Mouse (Mus musculus) MEL (cell line): ENCODE results near the gene Prdm16. TPM values are rescaled to one million over a fixed set of nuclear protein-coding genes. Genes with fewer than 3 reads are reported as not detected.

Experiments used
- DNase-seq: peaks from one replicate; pipeline ENCODE4 v3.0.0; 2011; ENCODE audit warnings: low read depth, low spot score
- H3K27ac ChIP-seq: 2 replicates; pipeline ENCODE4 v1.5.1; 2012; ENCODE audit warnings: low read depth, mild to moderate bottlenecking, control low read depth, low read length, moderate library complexity; ENCODE audit not compliant: control insufficient read depth
- H3K27me3 ChIP-seq, 2 experiments: fragments of 150-350 bp in 1 of 2; sonication (generic) in 1 of 2; 2 replicates each; pipeline ENCODE4 v1.6.1; 2012; ENCODE audit warnings: low read length in 2 of 2, mild to moderate bottlenecking in 2 of 2, improper control_type of control experiment in 1 of 2, moderate library complexity in 1 of 2; ENCODE audit not compliant: insufficient read depth in 2 of 2, control insufficient read depth in 1 of 2
- H3K36me3 ChIP-seq, 2 experiments: 2 replicates each; pipeline ENCODE4 v1.6.1; 2012 to 2014; ENCODE audit warnings: low read length in 2 of 2, improper control_type of control experiment in 1 of 2, inconsistent platforms in 1 of 2, mild to moderate bottlenecking in 1 of 2; ENCODE audit not compliant: insufficient read depth in 2 of 2, control insufficient read depth in 1 of 2
- H3K4me1 ChIP-seq, 2 experiments: fragments of 150-350 bp in 1 of 2; sonication (generic) in 1 of 2; 2 replicates each; pipeline ENCODE4 v1.6.1; 2012; ENCODE audit warnings: low read length in 2 of 2, improper control_type of control experiment in 1 of 2, mild to moderate bottlenecking in 1 of 2; ENCODE audit not compliant: insufficient read depth in 2 of 2, control insufficient read depth in 1 of 2
- H3K4me3 ChIP-seq, 2 experiments: fragments of 150-350 bp in 1 of 2; sonication (generic) in 1 of 2; 2 replicates each; pipeline ENCODE4 v1.5.1; 2012; ENCODE audit warnings: low read depth in 2 of 2, low read length in 2 of 2, mild to moderate bottlenecking in 2 of 2, moderate library complexity in 2 of 2, control low read depth in 1 of 2, improper control_type of control experiment in 1 of 2; ENCODE audit not compliant: control insufficient read depth in 1 of 2, insufficient read depth in 1 of 2
- H3K79me2 ChIP-seq: 2 replicates; pipeline ENCODE4 v1.6.1; 2012; ENCODE audit warnings: mild to moderate bottlenecking, low read length, moderate library complexity; ENCODE audit not compliant: control insufficient read depth, poor library complexity, insufficient read depth
- H3K9ac ChIP-seq: 2 replicates; pipeline ENCODE4 v1.6.1; 2012; ENCODE audit warnings: low read depth, mild to moderate bottlenecking, control low read depth, low read length, moderate library complexity; ENCODE audit not compliant: control insufficient read depth, poor library complexity, severe bottlenecking
- H3K9me3 ChIP-seq: fragments of 150-350 bp; sonication (generic); replicated peaks from 2 replicates; pipeline ENCODE4 v1.6.1; 2012; ENCODE audit warnings: mild to moderate bottlenecking, low read length, improper control_type of control experiment, moderate library complexity; ENCODE audit not compliant: insufficient read depth
- E2F4 ChIP-seq: IDR thresholded peaks from 2 replicates; pipeline ENCODE4 v1.6.1; 2011; ENCODE audit warnings: low read depth, low read length, improper control_type of control experiment, borderline replicate concordance
- ELF1 ChIP-seq: IDR thresholded peaks from 2 replicates; pipeline ENCODE4 v1.6.1; 2014; ENCODE audit warnings: low read depth, mild to moderate bottlenecking, inconsistent platforms, low read length, improper control_type of control experiment, moderate library complexity
- EP300 ChIP-seq, 2 experiments: IDR thresholded peaks; 2 replicates each; pipeline ENCODE4 v1.6.1; 2011; ENCODE audit warnings: improper control_type of control experiment in 2 of 2, low read length in 2 of 2, low read depth in 1 of 2, mild to moderate bottlenecking in 1 of 2
- JUND ChIP-seq: IDR thresholded peaks from 2 replicates; pipeline ENCODE4 v1.6.1; 2011; ENCODE audit warnings: low read depth, mild to moderate bottlenecking, improper control_type of control experiment, low read length
- KAT2A ChIP-seq: conservative IDR thresholded peaks from 2 replicates; pipeline ENCODE4 v1.6.1; 2012; ENCODE audit warnings: low read depth, low read length, improper control_type of control experiment, inconsistent platforms
- MAFK ChIP-seq: IDR thresholded peaks from 2 replicates; pipeline ENCODE4 v1.6.1; 2011; ENCODE audit warnings: low read depth, mild to moderate bottlenecking, low read length, improper control_type of control experiment, borderline replicate concordance
- MAX ChIP-seq: IDR thresholded peaks from 2 replicates; pipeline ENCODE4 v1.6.1; 2011; ENCODE audit warnings: low read length, improper control_type of control experiment
- MAZ ChIP-seq: IDR thresholded peaks from 2 replicates; pipeline ENCODE4 v1.6.1; 2012; ENCODE audit warnings: low read depth, mild to moderate bottlenecking, inconsistent platforms, low read length, improper control_type of control experiment
- MEF2A ChIP-seq: IDR thresholded peaks from 2 replicates; pipeline ENCODE4 v1.6.1; 2014; ENCODE audit warnings: low read depth, mild to moderate bottlenecking, inconsistent platforms, low read length, improper control_type of control experiment; ENCODE audit not compliant: poor library complexity, insufficient replicate concordance, severe bottlenecking; ENCODE audit errors: extremely low read depth
- MXI1 ChIP-seq: IDR thresholded peaks from 2 replicates; pipeline ENCODE4 v1.6.1; 2011; ENCODE audit warnings: mild to moderate bottlenecking, low read depth, low read length, improper control_type of control experiment
- NELFE ChIP-seq: IDR thresholded peaks from 2 replicates; pipeline ENCODE4 v1.6.1; 2011; ENCODE audit warnings: low read depth, low read length, improper control_type of control experiment
- NRF1 ChIP-seq: IDR thresholded peaks from 2 replicates; pipeline ENCODE4 v1.6.1; 2014; ENCODE audit warnings: low read depth, mild to moderate bottlenecking, inconsistent platforms, low read length, improper control_type of control experiment, moderate library complexity; ENCODE audit not compliant: poor library complexity, insufficient read depth, severe bottlenecking
- POLR2A ChIP-seq, 2 experiments: IDR thresholded peaks; 2 replicates each; pipeline ENCODE4 v1.6.1; 2011 to 2012; ENCODE audit warnings: low read length in 2 of 2, mild to moderate bottlenecking in 2 of 2, control low read depth in 1 of 2, improper control_type of control experiment in 1 of 2, low read depth in 1 of 2, moderate library complexity in 1 of 2; ENCODE audit not compliant: control insufficient read depth in 1 of 2, insufficient read depth in 1 of 2, poor library complexity in 1 of 2
- POLR2AphosphoS5 ChIP-seq: IDR thresholded peaks from 2 replicates; pipeline ENCODE4 v1.6.1; 2012; ENCODE audit warnings: low read depth, borderline replicate concordance, mild to moderate bottlenecking, inconsistent platforms, low read length, moderate library complexity, mixed read lengths
- RAD21 ChIP-seq: IDR thresholded peaks from 2 replicates; pipeline ENCODE4 v1.6.1; 2011; ENCODE audit warnings: mild to moderate bottlenecking, low read depth, low read length, improper control_type of control experiment
- RCOR1 ChIP-seq: IDR thresholded peaks from 2 replicates; pipeline ENCODE4 v1.6.1; 2012; ENCODE audit warnings: low read depth, mild to moderate bottlenecking, inconsistent platforms, low read length, improper control_type of control experiment
- SMC3 ChIP-seq: IDR thresholded peaks from 2 replicates; pipeline ENCODE4 v1.6.1; 2011; ENCODE audit warnings: low read depth, low read length, improper control_type of control experiment
- TCF12 ChIP-seq: IDR thresholded peaks from 2 replicates; pipeline ENCODE4 v1.6.1; 2014; ENCODE audit warnings: low read depth, mild to moderate bottlenecking, inconsistent platforms, low read length, improper control_type of control experiment, moderate library complexity
- UBTF ChIP-seq: IDR thresholded peaks from 2 replicates; pipeline ENCODE4 v1.6.1; 2012; ENCODE audit warnings: low read depth, mild to moderate bottlenecking, inconsistent platforms, low read length, improper control_type of control experiment, moderate library complexity, borderline replicate concordance; ENCODE audit not compliant: insufficient read depth
- USF2 ChIP-seq, 2 experiments: IDR thresholded peaks; 2 replicates each; pipeline ENCODE4 v1.6.1; 2011 to 2012; ENCODE audit warnings: improper control_type of control experiment in 2 of 2, low read length in 2 of 2, borderline replicate concordance in 1 of 2, inconsistent platforms in 1 of 2, low read depth in 1 of 2, mild to moderate bottlenecking in 1 of 2; ENCODE audit not compliant: insufficient read depth in 1 of 2
- ZC3H11A ChIP-seq: IDR thresholded peaks from 2 replicates; pipeline ENCODE4 v1.6.1; 2012; ENCODE audit warnings: low read depth, mild to moderate bottlenecking, inconsistent platforms, low read length, improper control_type of control experiment
- polyA plus RNA-seq, 2 experiments: library from polyadenylated mRNA; stranded (reverse) in 1 of 2; unstranded in 1 of 2; fragments of >175 nt in 1 of 2; fragments of >200 nt in 1 of 2; gene quantifications; 2 replicates each; pipeline versions ENCODE4 v1.2.1 to v1.2.4; 2012; ENCODE audit warnings: low replicate concordance in 2 of 2, low read depth in 1 of 2; ENCODE audit not compliant: insufficient read length in 2 of 2, insufficient read depth in 1 of 2, missing spikeins in 1 of 2
- total RNA-seq: library from RNA; depleted of rRNA; stranded (reverse); fragments of 300-350 nt; gene quantifications from 2 replicates; pipeline ENCODE4 v1.2.3, GENCODE M21; 2012

Prdm16 gene
- total and polyA plus RNA-seq, 3 experiments: not detected

GRCm38 (mm10) chr4:154543128-154543527 lies 93.5 kb downstream of the Prdm16 start:
- no peak overlapping the region for H3K27ac ChIP-seq
- no peak overlapping the region for H3K4me3 ChIP-seq
- H3K79me2 ChIP-seq: no peaks in the 10 kb centered on the region
- DNase-seq: no peak
- H3K9me3 ChIP-seq: no peaks in the 10 kb centered on the region
- H3K9ac ChIP-seq: no peak overlapping the region
- TF ChIP-seq POLR2AphosphoS5 (no peak), TCF12 (no peak), ELF1 (no peak), MAZ (no peak), RCOR1 (no peak), NELFE (no peak), SMC3 (no peak), E2F4 (no peak), KAT2A (no peak), MAFK (no peak), EP300 (IDR thresholded peaks at IDR 0.05; ENCODE audit: low read depth in 1 of 2, low read length in 2 of 2) (no peak), NRF1 (no peak), UBTF (no peak), MXI1 (no peak), RAD21 (no peak)
- H3K36me3 ChIP-seq: no peaks in the 10 kb centered on the region
- no peaks in the 10 kb centered on the region for H3K4me1 ChIP-seq
- no peaks in the 10 kb centered on the region for H3K27me3 ChIP-seq

GRCm38 (mm10) chr4:154542568-154542967 lies 94.1 kb downstream of the Prdm16 start:
- Histone ChIP-seq H3K4me1 (no peaks in the 10 kb centered on the region), H3K9ac (no peak overlapping the region), H3K27me3 (no peaks in the 10 kb centered on the region), H3K79me2 (no peaks in the 10 kb centered on the region), H3K9me3 (no peaks in the 10 kb centered on the region), H3K36me3 (no peaks in the 10 kb centered on the region), H3K4me3 (no peak overlapping the region), H3K27ac (no peak overlapping the region)
- DNase-seq: no peak
- TF ChIP-seq MAX (no peak), ZC3H11A (no peak), NRF1 (no peak), KAT2A (no peak), RCOR1 (no peak), JUND (no peak), MXI1 (no peak), MEF2A (no peak), USF2 (IDR thresholded peaks at IDR 0.05; ENCODE audit: borderline replicate concordance in 1 of 2, insufficient read depth in 1 of 2, low read depth in 1 of 2, low read length in 2 of 2) (no peak), POLR2A (IDR thresholded peaks at IDR 0.05; ENCODE audit: control insufficient read depth in 1 of 2, insufficient read depth in 1 of 2, low read depth in 1 of 2, low read length in 2 of 2, poor library complexity in 1 of 2) (no peak)
